Mouse (Mus musculus): ENCODE data around the gene Tbcel. TPM values are rescaled to one million over a fixed set of nuclear protein-coding genes. Genes with fewer than 3 reads are reported as not detected.

The Tbcel gene
- polyA plus RNA-seq, 1 experiment, result 7.1 TPM

- no peak for TF ChIP-seq GATA1 (IDR thresholded peaks at IDR 0.05; ENCODE audit: low read length)
Observed at GRCm38 (mm10) chr9:42388490-42388889, 119.1 kb downstream of the Tbcel start.

GRCm38 (mm10) chr9:42387038-42387437 is 120.6 kb downstream of the Tbcel start:
- no peak for TF ChIP-seq GATA1 (IDR thresholded peaks at IDR 0.05; ENCODE audit: low read length)

GRCm38 (mm10) chr9:42385656-42386055 is 122.0 kb downstream of the Tbcel start:
- TF ChIP-seq GATA1 (IDR thresholded peaks at IDR 0.05; ENCODE audit: low read length), result no peak

- no peak for TF ChIP-seq GATA1 (IDR thresholded peaks at IDR 0.05; ENCODE audit: low read length)
Observed at GRCm38 (mm10) chr9:42382628-42383347, 124.8 kb downstream of the Tbcel start.

- no peak for TF ChIP-seq GATA1 (IDR thresholded peaks at IDR 0.05; ENCODE audit: low read length)
Observed at GRCm38 (mm10) chr9:42382063-42382462, 125.5 kb downstream of the Tbcel start.

- no peak for TF ChIP-seq GATA1 (IDR thresholded peaks at IDR 0.05; ENCODE audit: low read length)
Observed at GRCm38 (mm10) chr9:42378071-42378470, 129.5 kb downstream of the Tbcel start.

- TF ChIP-seq GATA1 (IDR thresholded peaks at IDR 0.05; ENCODE audit: low read length), result no peak
Observed at GRCm38 (mm10) chr9:42377656-42378055, 130.0 kb downstream of the Tbcel start.

GRCm38 (mm10) chr9:42371670-42372368 is 135.8 kb downstream of the Tbcel start:
- no peak for TF ChIP-seq GATA1 (IDR thresholded peaks at IDR 0.05; ENCODE audit: low read length)

Other genes starting within 250 kb of the Tbcel start
- 3.8 and 4.1 TPM in 2 replicates for gene Sc5d, start 243.6 kb downstream of the Tbcel start, polyA plus RNA-seq (2012)
- not detected in 2 replicates for gene Tecta, start 107.9 kb downstream of the Tbcel start, polyA plus RNA-seq (2012)